Mouse (Mus musculus): Measurements from ENCODE around the gene Fam167b. TPM values are rescaled to one million over a fixed set of nuclear protein-coding genes. Genes with fewer than 3 reads are reported as not detected.
"Not testable (repeated sequence)": the region's sequence is repeated elsewhere in the genome, so short reads cannot be mapped to it uniquely, and the experiment has no call there.

Gene Fam167b
- polyA plus RNA-seq, 1 experiment from 2014 or later: 1.1 TPM

DNA sequence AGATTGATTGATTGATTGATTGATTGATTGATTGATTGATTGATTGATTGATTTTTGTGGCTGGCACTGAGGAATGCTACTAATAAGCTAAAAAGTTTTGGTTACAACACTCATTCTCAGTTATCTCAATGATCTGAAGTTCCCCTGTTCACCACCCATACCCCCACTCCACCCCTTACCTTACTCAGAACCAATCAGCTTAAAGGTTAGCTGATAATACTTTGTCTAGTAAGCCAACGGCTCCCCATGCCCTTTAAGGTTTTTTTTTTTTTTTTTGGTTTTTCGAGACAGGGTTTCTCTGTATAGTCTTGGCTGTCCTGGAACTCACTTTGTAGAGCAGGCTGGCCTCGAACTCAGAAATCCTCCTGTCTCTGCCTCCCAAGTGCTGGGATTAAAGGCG lies 30.7 kb downstream of the Fam167b start:
- not testable (repeated sequence) for H3K27ac ChIP-seq (ENCODE audit: low read depth, low read length); H3K27me3 ChIP-seq (ENCODE audit: control insufficient read depth, insufficient read depth, low read length); H3K4me1 ChIP-seq (replicated peaks; ENCODE audit: control insufficient read depth, insufficient read depth, low read length); DNase-seq (ENCODE audit: low spot score); ATAC-seq (replicated peaks; ENCODE audit: low FRiP score); H3K36me3 ChIP-seq (ENCODE audit: control insufficient read depth, insufficient read depth, low read length); H3K4me2 ChIP-seq (ENCODE audit: low read depth, low read length, severe bottlenecking); H3K4me3 ChIP-seq (ENCODE audit: low read depth, low read length); H3K9ac ChIP-seq (ENCODE audit: low read length); H3K9me3 ChIP-seq (ENCODE audit: control insufficient read depth, low read length)
- 80% methylated on average over 4 of the region's 4 CpGs for WGBS

DNA sequence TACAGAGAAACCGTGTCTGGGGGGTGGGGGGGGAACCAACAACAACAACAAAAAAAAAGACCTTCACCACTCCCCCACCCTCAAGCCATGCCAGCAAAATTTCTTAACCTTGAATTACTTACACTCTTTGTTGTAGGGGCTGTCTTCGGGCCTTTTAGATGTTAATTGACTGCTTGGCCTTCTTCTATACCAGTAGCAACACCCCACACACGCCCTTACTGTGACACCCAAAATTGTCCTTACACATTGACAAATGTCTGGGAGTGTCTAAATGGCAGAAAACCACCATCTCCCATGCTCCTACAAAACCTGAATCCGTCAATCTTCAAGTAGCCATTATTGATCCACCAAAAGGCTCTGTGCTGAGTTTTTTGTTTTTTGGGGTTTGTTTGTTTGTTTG lies 34.2 kb downstream of the Fam167b start:
- H3K36me3 ChIP-seq (ENCODE audit: control insufficient read depth, insufficient read depth, low read length): no peaks in the 10 kb centered on the region; the same call in 1 of the 2 replicates
- H3K27me3 ChIP-seq (ENCODE audit: control insufficient read depth, insufficient read depth, low read length): no peaks in the 10 kb centered on the region
- ATAC-seq (replicated peaks; ENCODE audit: low FRiP score) (no peak), DNase-seq (ENCODE audit: low spot score) (no peak)
- H3K27ac ChIP-seq (ENCODE audit: low read depth, low read length): no peak overlapping the region
- peaks cover 3% of the 10 kb centered on the region; the same call in 1 of the 2 replicates for H3K4me1 ChIP-seq (replicated peaks; ENCODE audit: control insufficient read depth, insufficient read depth, low read length)
- WGBS: 92% methylated on average over 4 of the region's 4 CpGs
- H3K4me2 ChIP-seq (ENCODE audit: low read depth, low read length, severe bottlenecking): no peak overlapping the region
- H3K9me3 ChIP-seq (ENCODE audit: control insufficient read depth, low read length): no peaks in the 10 kb centered on the region
- H3K9ac ChIP-seq (ENCODE audit: low read length): no peak overlapping the region
- no peak overlapping the region for H3K4me3 ChIP-seq (ENCODE audit: low read depth, low read length)

DNA sequence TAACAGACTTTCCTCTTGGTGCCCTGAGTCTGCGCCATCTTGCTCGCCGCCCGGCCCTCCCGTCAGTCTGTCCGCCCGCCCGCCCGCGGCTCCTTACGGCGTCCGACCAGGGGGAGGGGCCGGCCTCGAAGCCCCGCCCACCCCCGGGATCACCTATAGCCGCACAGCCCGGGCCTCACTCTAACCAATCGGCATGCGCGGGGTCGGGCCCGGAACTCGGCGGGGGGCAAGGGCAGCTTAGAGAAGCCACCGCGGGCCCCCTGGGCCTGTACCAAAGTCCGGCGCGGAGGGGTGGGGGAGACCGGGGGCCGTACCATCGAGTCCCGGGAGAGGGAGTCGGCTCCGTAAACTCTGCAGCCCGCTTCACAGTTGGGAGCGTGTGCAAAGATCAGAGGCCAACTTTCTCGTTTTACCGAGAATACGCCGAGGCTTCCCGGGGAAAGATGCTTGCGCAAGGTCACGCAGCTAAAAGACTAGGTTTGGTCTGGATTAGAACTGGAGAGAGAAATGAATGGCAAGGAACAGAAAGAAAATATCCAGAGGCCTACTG lies 35.7 kb downstream of the Fam167b start, which contains the start of gene Hdac1:
Hdac1 (minus strand) TSS at position 122 of the 550 bp plus-strand sequence.
- DNase-seq (ENCODE audit: low spot score) (peak; percentile 100), ATAC-seq (replicated peaks; ENCODE audit: low FRiP score) (peak; percentile 99)
- Histone ChIP-seq H3K9ac (ENCODE audit: low read length) (peak within 1 kb of the TSS; percentile 92), H3K4me3 (ENCODE audit: low read depth, low read length) (peak within 1 kb of the TSS; percentile 88), H3K36me3 (ENCODE audit: control insufficient read depth, insufficient read depth, low read length) (no peaks in the 10 kb centered on the region; the same call in 1 of the 2 replicates), H3K9me3 (ENCODE audit: control insufficient read depth, low read length) (no peaks in the 10 kb centered on the region), H3K4me1 (replicated peaks; ENCODE audit: control insufficient read depth, insufficient read depth, low read length) (peaks cover 3% of the 10 kb centered on the region; the same call in 1 of the 2 replicates), H3K27me3 (ENCODE audit: control insufficient read depth, insufficient read depth, low read length) (no peaks in the 10 kb centered on the region), H3K27ac (ENCODE audit: low read depth, low read length) (peak within 1 kb of the TSS; percentile 68), H3K4me2 (ENCODE audit: low read depth, low read length, severe bottlenecking) (peak within 1 kb of the TSS; percentile 79)
- 1% methylated on average over 46 of the region's 46 CpGs for WGBS

DNA sequence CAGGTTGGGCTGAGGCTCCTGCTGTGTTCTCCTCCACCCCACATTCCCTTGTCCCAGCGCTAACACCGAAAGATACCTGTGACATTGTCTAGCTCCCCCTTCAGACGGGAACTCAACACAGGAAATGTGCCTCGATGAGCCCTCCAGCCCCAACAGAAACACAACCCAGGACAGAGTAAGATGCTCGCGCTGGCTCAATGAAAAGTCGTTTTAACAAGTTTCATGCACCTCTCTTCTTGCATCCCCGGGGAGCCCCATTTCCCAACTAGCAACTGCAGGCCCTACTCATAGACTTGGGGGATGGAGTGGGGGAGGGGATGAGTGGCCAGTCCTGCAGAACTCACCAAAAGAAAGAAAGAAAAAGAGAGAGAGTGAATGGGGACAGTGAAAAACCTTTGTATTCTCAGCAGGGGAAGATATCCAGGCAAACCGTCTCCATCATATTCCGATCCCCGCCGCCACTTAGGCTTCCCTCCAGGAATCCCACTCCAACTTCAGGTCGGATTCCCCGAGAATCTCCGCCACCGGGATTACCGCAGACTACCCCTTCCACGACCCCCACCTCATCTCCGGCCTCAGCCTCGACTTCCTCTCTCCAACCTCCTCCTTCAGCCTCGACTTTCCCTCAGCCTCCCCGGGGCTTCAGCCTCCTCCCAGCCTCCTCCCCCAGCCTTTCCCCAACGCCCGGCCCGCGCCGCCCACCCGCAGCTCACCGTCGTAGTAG lies 36.3 kb downstream of the Fam167b start:
- DNase-seq (ENCODE audit: low spot score) (peak; percentile 62), ATAC-seq (replicated peaks; ENCODE audit: low FRiP score) (0 out of 2 replicates have a peak, but pooled peaks have one; percentile 15)
- H3K4me3 ChIP-seq (ENCODE audit: low read depth, low read length): peak overlapping the region; percentile 88
- H3K9ac ChIP-seq (ENCODE audit: low read length): peak overlapping the region; percentile 92
- peaks cover 3% of the 10 kb centered on the region; the same call in 1 of the 2 replicates for H3K4me1 ChIP-seq (replicated peaks; ENCODE audit: control insufficient read depth, insufficient read depth, low read length)
- under 1% methylated on average over 30 of the region's 30 CpGs for WGBS
- no peaks in the 10 kb centered on the region for H3K9me3 ChIP-seq (ENCODE audit: control insufficient read depth, low read length)
- no peaks in the 10 kb centered on the region for H3K27me3 ChIP-seq (ENCODE audit: control insufficient read depth, insufficient read depth, low read length)
- no peaks in the 10 kb centered on the region; the same call in 1 of the 2 replicates for H3K36me3 ChIP-seq (ENCODE audit: control insufficient read depth, insufficient read depth, low read length)
- peak overlapping the region; percentile 79 for H3K4me2 ChIP-seq (ENCODE audit: low read depth, low read length, severe bottlenecking)
- H3K27ac ChIP-seq (ENCODE audit: low read depth, low read length): peak overlapping the region; percentile 68

DNA sequence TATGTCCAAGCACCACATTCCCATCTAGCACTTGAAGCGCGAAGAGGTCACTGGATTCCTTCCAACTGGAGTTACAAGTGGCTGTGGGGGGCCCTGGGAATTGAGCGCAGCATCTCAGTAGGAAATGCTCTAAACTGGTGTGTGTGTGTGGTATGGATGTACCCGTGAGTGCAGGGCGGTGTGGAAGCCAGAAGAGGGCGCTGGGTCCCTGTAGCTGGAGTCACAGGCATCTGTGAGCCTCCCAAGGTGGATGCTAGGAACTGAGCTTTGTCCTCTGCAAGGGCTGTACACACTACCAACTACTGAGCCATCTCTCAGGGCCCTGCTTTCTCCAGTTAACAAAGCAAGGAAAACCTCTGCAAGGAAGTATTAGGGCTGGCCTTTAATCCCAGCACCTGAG lies 38.3 kb downstream of the Fam167b start:
- Histone ChIP-seq H3K4me2 (ENCODE audit: low read depth, low read length, severe bottlenecking) (no peak overlapping the region), H3K9ac (ENCODE audit: low read length) (no peak overlapping the region), H3K9me3 (ENCODE audit: control insufficient read depth, low read length) (no peaks in the 10 kb centered on the region), H3K36me3 (ENCODE audit: control insufficient read depth, insufficient read depth, low read length) (no peaks in the 10 kb centered on the region; the same call in 1 of the 2 replicates), H3K4me3 (ENCODE audit: low read depth, low read length) (no peak overlapping the region), H3K27ac (ENCODE audit: low read depth, low read length) (no peak overlapping the region), H3K27me3 (ENCODE audit: control insufficient read depth, insufficient read depth, low read length) (no peaks in the 10 kb centered on the region), H3K4me1 (replicated peaks; ENCODE audit: control insufficient read depth, insufficient read depth, low read length) (peaks cover 3% of the 10 kb centered on the region; the same call in 1 of the 2 replicates)
- 93% methylated on average over 6 of the region's 6 CpGs for WGBS
- no peak for ATAC-seq (replicated peaks; ENCODE audit: low FRiP score)
- DNase-seq (ENCODE audit: low spot score): no peak

DNA sequence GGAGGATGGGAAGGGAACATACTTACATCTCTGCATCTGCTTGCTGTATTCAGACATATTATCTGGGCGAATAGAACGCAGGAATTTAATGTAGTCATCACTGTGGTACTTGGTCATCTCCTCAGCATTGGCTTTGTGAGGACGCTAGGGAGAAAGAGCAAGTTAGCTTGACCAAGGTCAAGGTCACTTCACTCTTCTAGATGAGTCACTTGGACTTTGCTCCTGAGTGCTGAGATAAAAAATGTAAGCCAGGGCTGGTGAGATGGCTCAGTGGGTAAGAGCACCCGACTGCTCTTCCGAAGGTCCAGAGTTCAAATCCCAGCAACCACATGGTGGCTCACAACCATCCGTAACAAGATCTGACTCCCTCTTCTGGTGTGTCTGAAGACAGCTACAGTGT lies 49.4 kb downstream of the Fam167b start:
- 94% methylated on average over 5 of the region's 6 CpGs for WGBS

More for the DNA sequence above, 49.4 kb downstream of the Fam167b start:
- H3K4me3 ChIP-seq (ENCODE audit: low read depth, low read length); H3K9ac ChIP-seq (ENCODE audit: low read length); H3K27me3 ChIP-seq (ENCODE audit: control insufficient read depth, insufficient read depth, low read length); ATAC-seq (replicated peaks; ENCODE audit: low FRiP score); H3K4me2 ChIP-seq (ENCODE audit: low read depth, low read length, severe bottlenecking); H3K27ac ChIP-seq (ENCODE audit: low read depth, low read length); H3K36me3 ChIP-seq (ENCODE audit: control insufficient read depth, insufficient read depth, low read length); H3K4me1 ChIP-seq (replicated peaks; ENCODE audit: control insufficient read depth, insufficient read depth, low read length); DNase-seq (ENCODE audit: low spot score); H3K9me3 ChIP-seq (ENCODE audit: control insufficient read depth, low read length): not testable (repeated sequence)

Small RNA genes lying within 50 kb of the gene (microRNA-seq; reads per million reads assigned to microRNA genes)
- gene Mir8119 (ENCODE audit: insufficient number of aligned reads): not detected

Other genes starting within 250 kb of the Fam167b start
- 508 and 555 TPM in 2 replicates for gene Rbbp4, start 243.2 kb downstream of the Fam167b start, polyA plus RNA-seq (2014; fragmentation: Nextera tagmentation; extraction: Ambion mirVana)
- 44.9 and 46.2 TPM in 2 replicates for gene Zbtb8os, start 242.9 kb downstream of the Fam167b start, polyA plus RNA-seq (2014; fragmentation: Nextera tagmentation; extraction: Ambion mirVana)
- 8.3 TPM in 2 replicates for gene Zbtb8a, start 200.4 kb downstream of the Fam167b start, polyA plus RNA-seq (2014; fragmentation: Nextera tagmentation; extraction: Ambion mirVana)
- gene Zbtb8b, start 137.7 kb downstream of the Fam167b start, polyA plus RNA-seq (2014; fragmentation: Nextera tagmentation; extraction: Ambion mirVana): 1.6 and 1.8 TPM in 2 replicates
- gene Bsdc1, start 117.0 kb downstream of the Fam167b start, polyA plus RNA-seq (2014; fragmentation: Nextera tagmentation; extraction: Ambion mirVana): 24.9 and 25.3 TPM in 2 replicates
- not detected in 2 replicates for gene Tssk3, start 87.5 kb downstream of the Fam167b start, polyA plus RNA-seq (2014; fragmentation: Nextera tagmentation; extraction: Ambion mirVana)
- gene Fam229a, start 87.4 kb downstream of the Fam167b start, polyA plus RNA-seq (2014; fragmentation: Nextera tagmentation; extraction: Ambion mirVana): not detected in 2 replicates
- gene Marcksl1, start 65.0 kb downstream of the Fam167b start, polyA plus RNA-seq (2014; fragmentation: Nextera tagmentation; extraction: Ambion mirVana): 1,728 and 1,922 TPM in 2 replicates
- gene Hdac1, start 35.8 kb downstream of the Fam167b start, polyA plus RNA-seq (2014; fragmentation: Nextera tagmentation; extraction: Ambion mirVana): 262 and 282 TPM in 2 replicates
- gene Lck, start 4.9 kb downstream of the Fam167b start, polyA plus RNA-seq (2014; fragmentation: Nextera tagmentation; extraction: Ambion mirVana): 11.5 and 13.8 TPM in 2 replicates
- 251 and 272 TPM in 2 replicates for gene Eif3i, start 22.1 kb upstream of the Fam167b start, polyA plus RNA-seq (2014; fragmentation: Nextera tagmentation; extraction: Ambion mirVana)
- gene Tmem234, start 22.1 kb upstream of the Fam167b start, polyA plus RNA-seq (2014; fragmentation: Nextera tagmentation; extraction: Ambion mirVana): 188 and 192 TPM in 2 replicates
- 2.5 and 2.6 TPM in 2 replicates for gene Dcdc2b, start 35.7 kb upstream of the Fam167b start, polyA plus RNA-seq (2014; fragmentation: Nextera tagmentation; extraction: Ambion mirVana)
- gene Iqcc, start 40.5 kb upstream of the Fam167b start, polyA plus RNA-seq (2014; fragmentation: Nextera tagmentation; extraction: Ambion mirVana): 25.4 and 27.2 TPM in 2 replicates
- gene Ccdc28b, start 45.4 kb upstream of the Fam167b start, polyA plus RNA-seq (2014; fragmentation: Nextera tagmentation; extraction: Ambion mirVana): 57.6 and 66.1 TPM in 2 replicates
- gene Txlna, start 62.5 kb upstream of the Fam167b start, polyA plus RNA-seq (2014; fragmentation: Nextera tagmentation; extraction: Ambion mirVana): 109 and 115 TPM in 2 replicates
- gene Kpna6, start 94.2 kb upstream of the Fam167b start, polyA plus RNA-seq (2014; fragmentation: Nextera tagmentation; extraction: Ambion mirVana): 12.0 and 13.9 TPM in 2 replicates
- gene Tmem39b, start 118.3 kb upstream of the Fam167b start, polyA plus RNA-seq (2014; fragmentation: Nextera tagmentation; extraction: Ambion mirVana): 50.0 and 53.2 TPM in 2 replicates
- gene Khdrbs1, start 163.8 kb upstream of the Fam167b start, polyA plus RNA-seq (2014; fragmentation: Nextera tagmentation; extraction: Ambion mirVana): 183 and 185 TPM in 2 replicates
- gene Ptp4a2, start 232.7 kb upstream of the Fam167b start, polyA plus RNA-seq (2014; fragmentation: Nextera tagmentation; extraction: Ambion mirVana): 355 and 395 TPM in 2 replicates